Mouse (Mus musculus) heart, adult 2 months (tissue): Measurements from ENCODE around the gene Aldh1l1.

Source experiments
- CTCF ChIP-seq: fragments of 200-600 bp; IDR thresholded peaks from 2 replicates; pipeline ENCODE4 v1.8.1; 2022; ENCODE audit warnings: antibody characterized with exemption, mild to moderate bottlenecking, moderate library complexity
- EP300 ChIP-seq: fragments of 200-500 bp; IDR thresholded peaks from 2 replicates; pipeline ENCODE4 v1.6.1; 2011; ENCODE audit warnings: low read depth, low read length, control low read depth; ENCODE audit not compliant: insufficient read depth
- POLR2A ChIP-seq: fragments of 200-500 bp; IDR thresholded peaks from 2 replicates; pipeline ENCODE4 v1.6.1; 2011; ENCODE audit warnings: mild to moderate bottlenecking, low read depth, low read length, control low read depth; ENCODE audit not compliant: insufficient read depth

GRCm38 (mm10) chr6:90615362-90615761 is 129.1 kb downstream of the Aldh1l1 start:
- TF ChIP-seq CTCF (no peak), EP300 (no peak), POLR2A (no peak)
